Mouse (Mus musculus) stomach, postnatal 0 days (tissue): ENCODE results near the gene Ccn1. TPM values are rescaled to one million over a fixed set of nuclear protein-coding genes. Genes with fewer than 3 reads are reported as not detected.

Source experiments
- ATAC-seq: fragments of 200-750 bp; cut with Nextera tagmentation; 2 replicates; pipeline ENCODE4 v1.8.0; 2017; ENCODE audit not compliant: low FRiP score, low TSS enrichment
- DNase-seq: peaks from one replicate; pipeline ENCODE4 v3.0.0-alpha.2; 2016; ENCODE audit warnings: low spot score
- H3K27ac ChIP-seq: fragments of 300-500 bp; sonication (generic); replicated peaks from 2 replicates; pipeline ENCODE4 v1.5.1; 2014; ENCODE audit warnings: mild to moderate bottlenecking, control low read depth
- H3K27me3 ChIP-seq: fragments of 300-500 bp; sonication (generic); 2 replicates; pipeline ENCODE4 v1.6.1; 2014; ENCODE audit warnings: low read length; ENCODE audit not compliant: control insufficient read depth, insufficient read depth
- H3K36me3 ChIP-seq: fragments of 300-500 bp; sonication (generic); 2 replicates; pipeline ENCODE4 v1.6.1; 2014; ENCODE audit warnings: low read length, mixed read lengths; ENCODE audit not compliant: control insufficient read depth, insufficient read depth
- H3K4me1 ChIP-seq: fragments of 300-500 bp; sonication (generic); replicated peaks from 2 replicates; pipeline ENCODE4 v1.6.1; 2014; ENCODE audit warnings: antibody characterized with exemption; ENCODE audit not compliant: control insufficient read depth, insufficient read depth
- H3K4me2 ChIP-seq: fragments of 300-500 bp; sonication (generic); replicated peaks from 2 replicates; pipeline ENCODE4 v1.6.1; 2014; ENCODE audit warnings: low read depth, mild to moderate bottlenecking, control low read depth, moderate library complexity
- H3K4me3 ChIP-seq: fragments of 300-500 bp; sonication (generic); 2 replicates; pipeline ENCODE4 v1.5.1; 2014; ENCODE audit warnings: low read depth, low read length, control low read depth
- H3K9ac ChIP-seq: fragments of 300-500 bp; sonication (generic); 2 replicates; pipeline ENCODE4 v1.6.1; 2014; ENCODE audit warnings: mild to moderate bottlenecking, low read length, control low read depth, mixed read lengths
- H3K9me3 ChIP-seq: fragments of 300-500 bp; sonication (generic); 2 replicates; pipeline ENCODE4 v1.6.1; 2016; ENCODE audit warnings: low read length; ENCODE audit not compliant: control insufficient read depth
- CTCF ChIP-seq: IDR thresholded peaks from 2 replicates; pipeline ENCODE4 v1.5.1; 2016; ENCODE audit warnings: antibody characterized with exemption, low read depth, mild to moderate bottlenecking, moderate library complexity
- EP300 ChIP-seq: optimal IDR thresholded peaks from 2 replicates; pipeline ENCODE3; 2016; ENCODE audit warnings: antibody characterized with exemption
- WGBS: fragments of 180-500 bp; shearing (Covaris S2); extraction: QIAGEN DNeasy Blood & Tissue Kit; methylation state at CpG from one replicate; pipeline ENCODE4 v1.1.7; 2014; 5-methylcytosine and 5-hydroxymethylcytosine counted together
- polyA plus RNA-seq: library from polyadenylated mRNA; unstranded; fragments of >200 nt; fragmentation: Nextera tagmentation; extraction: Ambion mirVana; gene quantifications from 2 replicates; pipeline ENCODE4 v1.2.1, GENCODE M21; 2015

The Ccn1 gene
- polyA plus RNA-seq, 1 experiment from 2014 or later = 78.5 TPM

- no peaks in the 10 kb centered on the region for H3K27me3 ChIP-seq
- no peak overlapping the region for H3K4me2 ChIP-seq
- H3K27ac ChIP-seq = no peak overlapping the region
- H3K4me3 ChIP-seq = no peak overlapping the region
- 0 out of 2 replicates have a peak, but pooled peaks cover 2% of the 10 kb centered on the region for H3K4me1 ChIP-seq
- H3K36me3 ChIP-seq = no peaks in the 10 kb centered on the region
- H3K9me3 ChIP-seq = no peaks in the 10 kb centered on the region
- DNase-seq (no peak), ATAC-seq (no peak)
- WGBS = 36% methylated on average over 3 of the region's 3 CpGs
- H3K9ac ChIP-seq = no peak overlapping the region
- TF ChIP-seq CTCF (no peak), EP300 (no peak)
Measured at GRCm38 (mm10) chr3:145641878-145642277, 7.9 kb downstream of the Ccn1 start.

DNA sequence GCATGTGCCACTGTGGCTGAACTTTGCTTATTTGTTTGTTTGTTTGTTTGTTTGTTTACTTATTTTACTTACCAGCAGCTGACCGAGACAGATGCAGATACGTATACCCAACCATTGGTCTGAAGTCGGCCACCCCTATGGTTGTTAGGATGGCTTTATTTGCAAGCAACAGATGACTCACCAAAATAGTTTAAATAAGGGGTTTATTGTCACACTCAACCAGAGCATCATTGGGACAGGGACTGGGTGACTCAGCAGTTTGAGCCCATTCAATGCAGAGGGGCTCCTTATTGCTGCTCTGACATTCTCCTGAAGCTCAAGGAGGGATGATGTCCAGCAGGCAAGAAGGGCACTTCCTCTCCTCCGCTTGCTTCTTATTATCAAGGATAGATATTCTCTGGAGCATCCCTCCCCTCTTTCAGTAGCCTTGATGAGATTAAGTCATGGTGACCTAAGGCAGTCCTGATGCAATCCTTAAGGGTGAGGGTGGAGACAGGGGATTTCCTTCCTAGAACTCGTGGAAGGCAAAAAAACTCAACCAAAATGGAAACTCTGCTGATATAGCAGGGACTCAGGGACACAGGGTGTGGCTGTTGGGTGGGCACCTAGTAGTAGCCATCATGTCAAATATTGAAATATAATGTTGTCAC lies 8.6 kb downstream of the Ccn1 start:
- Histone ChIP-seq H3K4me3 (no peak overlapping the region), H3K9ac (no peak overlapping the region), H3K27ac (no peak overlapping the region), H3K36me3 (no peaks in the 10 kb centered on the region), H3K4me2 (no peak overlapping the region), H3K9me3 (no peaks in the 10 kb centered on the region), H3K27me3 (no peaks in the 10 kb centered on the region), H3K4me1 (0 out of 2 replicates have a peak, but pooled peaks cover 2% of the 10 kb centered on the region)
- no peak for TF ChIP-seq EP300
- no peak for TF ChIP-seq CTCF
- 81% methylated on average over 5 of the region's 5 CpGs for WGBS
- ATAC-seq = no peak
- DNase-seq = no peak

DNA sequence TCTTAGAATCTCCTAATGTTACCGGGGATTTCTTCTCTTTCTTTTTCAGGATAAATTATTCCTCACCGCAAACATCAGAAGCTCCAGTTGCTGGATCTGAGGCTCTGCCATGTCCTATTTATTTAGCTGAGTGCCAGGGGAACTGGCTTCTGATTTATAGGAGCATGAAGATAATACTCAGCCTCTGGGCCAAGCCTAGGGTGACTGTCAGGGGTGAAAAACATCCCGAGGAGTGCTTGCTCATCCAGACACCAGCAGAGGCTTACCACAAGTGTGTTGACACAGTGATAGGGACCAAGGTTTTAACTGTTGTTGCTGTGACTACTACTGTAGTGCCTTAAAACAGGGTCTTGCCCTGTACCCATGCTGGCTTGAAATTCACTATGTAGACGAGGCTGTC lies 9.2 kb downstream of the Ccn1 start:
- ATAC-seq (no peak), DNase-seq (no peak)
- WGBS = 73% methylated on average over 4 of the region's 4 CpGs
- TF ChIP-seq EP300 = no peak
- TF ChIP-seq CTCF = no peak
- no peak overlapping the region for H3K4me3 ChIP-seq
- H3K4me1 ChIP-seq = 0 out of 2 replicates have a peak, but pooled peaks cover 2% of the 10 kb centered on the region
- no peaks in the 10 kb centered on the region for H3K9me3 ChIP-seq
- no peaks in the 10 kb centered on the region for H3K27me3 ChIP-seq
- H3K4me2 ChIP-seq = no peak overlapping the region
- no peak overlapping the region for H3K9ac ChIP-seq
- H3K27ac ChIP-seq = no peak overlapping the region
- H3K36me3 ChIP-seq = no peaks in the 10 kb centered on the region

GRCm38 (mm10) chr3:145640170-145640569 lies 9.6 kb downstream of the Ccn1 start:
- no peak overlapping the region for H3K4me3 ChIP-seq
- 0 out of 2 replicates have a peak, but pooled peaks cover 2% of the 10 kb centered on the region for H3K4me1 ChIP-seq
- no peaks in the 10 kb centered on the region for H3K27me3 ChIP-seq
- no peak overlapping the region for H3K4me2 ChIP-seq
- no peak overlapping the region for H3K27ac ChIP-seq
- WGBS = 86% methylated on average over 4 of the region's 4 CpGs
- ATAC-seq (no peak), DNase-seq (no peak)
- H3K9ac ChIP-seq = no peak overlapping the region
- TF ChIP-seq CTCF (no peak), EP300 (no peak)
- no peaks in the 10 kb centered on the region for H3K9me3 ChIP-seq
- H3K36me3 ChIP-seq = no peaks in the 10 kb centered on the region

DNA sequence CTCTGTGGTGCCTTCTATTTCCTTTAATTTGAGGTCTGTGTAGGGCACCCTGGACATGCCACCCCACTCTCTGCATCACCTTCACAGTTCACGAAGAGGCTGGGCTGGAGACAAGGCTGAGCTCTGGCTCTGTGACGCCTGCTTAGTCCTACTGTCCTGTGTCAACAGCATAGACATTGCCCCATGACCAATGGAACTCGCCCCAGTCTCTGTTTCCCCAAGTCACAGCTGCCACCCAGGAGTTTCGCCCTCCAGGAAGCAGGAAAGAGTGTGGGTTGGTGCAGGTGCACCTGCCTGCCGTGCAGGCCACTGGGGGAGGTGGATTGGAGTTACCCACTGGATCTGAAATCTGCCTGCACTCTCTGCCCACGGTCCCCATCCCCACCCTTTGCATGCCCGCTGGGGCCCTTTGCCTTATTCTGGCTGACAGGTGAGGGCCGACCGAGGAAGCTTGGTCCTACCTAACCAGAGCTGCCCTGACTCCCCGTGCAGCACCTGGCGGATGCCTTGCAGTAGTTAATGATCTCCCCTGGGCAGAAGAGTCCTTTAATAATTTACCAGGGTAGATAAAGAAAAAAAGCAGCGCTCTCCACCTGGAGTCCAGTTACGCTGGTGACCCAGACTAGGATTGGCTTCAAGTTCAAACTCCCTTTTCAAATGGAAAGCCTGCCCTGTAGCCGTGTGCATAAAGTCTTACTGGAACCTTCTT lies 15.6 kb downstream of the Ccn1 start:
- H3K9ac ChIP-seq = no peak overlapping the region
- WGBS = 60% methylated on average over 14 of the region's 14 CpGs
- H3K27me3 ChIP-seq = no peaks in the 10 kb centered on the region
- TF ChIP-seq EP300 (no peak), CTCF (no peak)
- no peak overlapping the region for H3K4me3 ChIP-seq
- no peaks in the 10 kb centered on the region for H3K36me3 ChIP-seq
- H3K9me3 ChIP-seq = no peaks in the 10 kb centered on the region
- no peaks in the 10 kb centered on the region for H3K4me1 ChIP-seq
- ATAC-seq (peak; percentile 78), DNase-seq (peak; percentile 54)
- no peak overlapping the region for H3K27ac ChIP-seq
- no peak overlapping the region for H3K4me2 ChIP-seq

DNA sequence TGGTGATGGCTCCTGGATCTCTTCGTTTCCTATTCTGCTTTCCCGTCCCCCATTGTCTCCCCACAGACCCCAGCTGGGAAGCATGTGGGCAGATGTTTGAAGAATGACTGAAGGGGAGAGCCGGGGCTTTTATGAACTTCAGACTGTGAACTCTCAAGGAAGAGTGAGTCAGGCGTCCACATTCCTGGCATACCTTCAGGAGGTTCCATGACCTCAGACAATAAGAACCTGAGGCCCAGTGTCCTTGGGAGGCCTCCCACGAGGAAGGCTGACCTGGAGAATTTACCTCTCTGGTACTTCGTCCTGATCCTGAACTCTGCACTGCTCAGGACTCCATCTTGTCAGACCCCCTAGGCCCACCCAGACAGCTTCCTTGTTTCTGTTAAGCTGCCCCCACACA lies 16.9 kb downstream of the Ccn1 start:
- ATAC-seq (peak; percentile 45), DNase-seq (peak; percentile 24)
- WGBS = 26% methylated on average over 6 of the region's 6 CpGs

More for the DNA sequence above, 16.9 kb downstream of the Ccn1 start:
- H3K4me2 ChIP-seq = no peak overlapping the region
- no peaks in the 10 kb centered on the region for H3K27me3 ChIP-seq
- no peaks in the 10 kb centered on the region for H3K36me3 ChIP-seq
- TF ChIP-seq CTCF = no peak
- no peak for TF ChIP-seq EP300
- no peak overlapping the region for H3K9ac ChIP-seq
- H3K9me3 ChIP-seq = no peaks in the 10 kb centered on the region
- no peak overlapping the region for H3K4me3 ChIP-seq
- no peaks in the 10 kb centered on the region for H3K4me1 ChIP-seq
- H3K27ac ChIP-seq = no peak overlapping the region
